Mouse (Mus musculus) cerebellum, adult 2 months (tissue): ENCODE results near the gene Klhdc3. TPM values are rescaled to one million over a fixed set of nuclear protein-coding genes. Genes with fewer than 3 reads are reported as not detected.

ENCODE experiments used
- DNase-seq, 2 experiments: peaks; one replicate each; pipeline ENCODE4 v3.0.0; 2021
- H3K27ac ChIP-seq: fragments of 200-500 bp; 2 replicates; pipeline ENCODE4 v1.5.1; 2012; ENCODE audit warnings: low read length, control low read depth, inconsistent platforms; ENCODE audit not compliant: insufficient read depth
- H3K27me3 ChIP-seq: fragments of 200-500 bp; 2 replicates; pipeline ENCODE4 v1.6.1; 2012; ENCODE audit warnings: inconsistent platforms, mild to moderate bottlenecking, low read length, moderate library complexity; ENCODE audit not compliant: control insufficient read depth, insufficient read depth
- H3K4me1 ChIP-seq: fragments of 200-500 bp; 2 replicates; pipeline ENCODE4 v1.6.1; 2011; ENCODE audit warnings: low read length; ENCODE audit not compliant: control insufficient read depth, insufficient read depth
- H3K4me3 ChIP-seq: fragments of 200-500 bp; replicated peaks from 2 replicates; pipeline ENCODE3; 2011; ENCODE audit warnings: mild to moderate bottlenecking, low read depth, low read length, control low read depth; ENCODE audit not compliant: insufficient read depth
- CTCF ChIP-seq: fragments of 200-500 bp; IDR thresholded peaks from 2 replicates; pipeline ENCODE4 v1.5.1; 2011; ENCODE audit warnings: low read depth, mild to moderate bottlenecking, control low read depth, low read length, moderate library complexity, borderline replicate concordance; ENCODE audit not compliant: insufficient read depth
- POLR2A ChIP-seq: fragments of 200-500 bp; IDR thresholded peaks from 2 replicates; pipeline ENCODE4 v1.6.1; 2011; ENCODE audit warnings: low read length, control low read depth, borderline replicate concordance; ENCODE audit not compliant: insufficient read depth
- WGBS: fragments of 180-500 bp; shearing (Covaris S2); methylation state at CpG from one replicate; pipeline ENCODE4 v1.1.7; 2018; 5-methylcytosine and 5-hydroxymethylcytosine counted together
- polyA plus RNA-seq: library from polyadenylated mRNA; depleted of rRNA; stranded (reverse); fragments of >200 nt; gene quantifications from 2 replicates; pipeline ENCODE4 v1.2.3, GENCODE M21; 2012

The Klhdc3 gene
- polyA plus RNA-seq, 1 experiment, result 237 TPM

- TF ChIP-seq POLR2A (no peak), CTCF (peak; percentile 37; the same call in 1 of the 2 replicates)
- H3K27me3 ChIP-seq, result no peaks in the 10 kb centered on the region
- DNase-seq, result peak in 1 of 2 experiments; percentile 51
- H3K4me3 ChIP-seq, result peak overlapping the region; percentile 91
- H3K4me1 ChIP-seq, result peaks cover 15% of the 10 kb centered on the region
- 1% methylated on average over 34 of the region's 34 CpGs for WGBS
- peak overlapping the region; percentile 59; the same call in 1 of the 2 replicates for H3K27ac ChIP-seq
Observed at GRCm38 (mm10) chr17:46679843-46680759, 613 bp downstream of the Klhdc3 start.

- Histone ChIP-seq H3K27ac (no peak overlapping the region), H3K4me3 (peak overlapping the region; percentile 9), H3K27me3 (no peaks in the 10 kb centered on the region), H3K4me1 (peaks cover 20% of the 10 kb centered on the region)
- 43% methylated on average over 9 of the region's 9 CpGs for WGBS
- no peak for DNase-seq
- no peak for TF ChIP-seq POLR2A
- TF ChIP-seq CTCF, result no peak
Observed at GRCm38 (mm10) chr17:46678911-46679310, 1.8 kb downstream of the Klhdc3 start.

GRCm38 (mm10) chr17:46678416-46678815, 2.3 kb downstream of the Klhdc3 start, which contains the start of gene Mea1:
TSS of gene Mea1 (plus strand) at chr17:46678793.
- 64% methylated on average over 9 of the region's 9 CpGs for WGBS
- TF ChIP-seq POLR2A (no peak), CTCF (no peak)
- Histone ChIP-seq H3K27me3 (no peaks in the 10 kb centered on the region), H3K4me1 (peaks cover 20% of the 10 kb centered on the region), H3K4me3 (peak within 1 kb of the TSS; percentile 39), H3K27ac (no peak within 1 kb of the TSS)
- DNase-seq, result no peak

- H3K27me3 ChIP-seq, result no peaks in the 10 kb centered on the region
- no peak for DNase-seq
- H3K4me1 ChIP-seq, result peaks cover 17% of the 10 kb centered on the region
- H3K4me3 ChIP-seq, result peak overlapping the region; percentile 94
- no peak for TF ChIP-seq POLR2A
- no peak for TF ChIP-seq CTCF
- no peak overlapping the region for H3K27ac ChIP-seq
- WGBS, result 12% methylated on average over 15 of the region's 15 CpGs
Observed at GRCm38 (mm10) chr17:46674530-46675283, 6.0 kb downstream of the Klhdc3 start.

GRCm38 (mm10) chr17:46673850-46674529, 6.7 kb downstream of the Klhdc3 start, which contains the start of gene Rrp36:
TSS of gene Rrp36 (minus strand) at chr17:46674352.
- H3K27me3 ChIP-seq, result no peaks in the 10 kb centered on the region
- TF ChIP-seq CTCF (no peak), POLR2A (peak; percentile 65; the same call in 1 of the 2 replicates)
- DNase-seq, result peak; percentile 89
- H3K27ac ChIP-seq, result no peak within 1 kb of the TSS
- under 1% methylated on average over 43 of the region's 43 CpGs for WGBS
- H3K4me3 ChIP-seq, result peak within 1 kb of the TSS; percentile 94
- peaks cover 15% of the 10 kb centered on the region for H3K4me1 ChIP-seq

- H3K27ac ChIP-seq, result no peak overlapping the region
- TF ChIP-seq POLR2A, result no peak
- TF ChIP-seq CTCF, result no peak
- 0 out of 2 replicates have a peak, but pooled peaks cover 7% of the 10 kb centered on the region for H3K4me1 ChIP-seq
- no peak for DNase-seq
- no peaks in the 10 kb centered on the region for H3K27me3 ChIP-seq
- WGBS, result 80% methylated on average over 10 of the region's 10 CpGs
- no peak overlapping the region for H3K4me3 ChIP-seq
Observed at GRCm38 (mm10) chr17:46669911-46670310, 10.8 kb downstream of the Klhdc3 start.

- Histone ChIP-seq H3K4me1 (peaks cover 14% of the 10 kb centered on the region), H3K27me3 (no peaks in the 10 kb centered on the region), H3K4me3 (no peak overlapping the region), H3K27ac (no peak overlapping the region)
- no peak for DNase-seq
- TF ChIP-seq CTCF (no peak), POLR2A (no peak)
- WGBS, result 61% methylated on average over 16 of the region's 16 CpGs
Observed at GRCm38 (mm10) chr17:46667712-46668111, 13.0 kb downstream of the Klhdc3 start.
